ENCODE assay signal across 13 mouse cellular contexts in the genomic region with DNA sequence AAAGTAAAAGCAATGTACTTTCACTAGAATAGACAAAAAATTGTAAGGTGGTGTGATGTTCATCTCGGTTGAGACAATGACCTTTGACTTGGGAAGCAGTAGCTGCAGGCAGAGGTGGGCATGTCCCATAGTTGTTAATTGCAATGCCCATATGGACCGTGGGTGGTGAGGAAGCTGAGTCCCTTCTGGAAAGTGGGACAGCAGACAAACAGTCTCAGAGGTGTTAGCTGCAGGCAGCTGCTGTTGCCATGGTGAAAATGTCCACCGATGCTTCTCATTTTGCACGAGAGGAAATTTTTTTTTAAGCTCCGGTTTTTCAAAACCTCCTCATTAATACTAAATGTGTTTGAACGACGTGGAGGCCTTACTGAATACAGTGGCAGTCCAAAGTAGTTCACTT. TPM values are rescaled to one million over a fixed set of nuclear protein-coding genes. Genes with fewer than 3 reads are reported as not detected.
A peak's percentile ranks its signal among the peaks of the same experiment; 100 is the strongest.
DNase-seq lines count a peak whose midpoint lies in the region; ATAC-seq and TF ChIP-seq lines count a peak whose summit lies in the region.
"Had no signal": no experiment of that assay in that cellular context is flagged by ENCODE, and none has a peak within 500 bp of the region (broad histone marks: within the 10 kb centered on the region; RNA-seq: fewer than 3 reads in every experiment).

No protein-coding gene starts in this region.

- intact Hi-C loops in left cerebral cortex, postnatal 14 days (cut with DNase I): no loop called here

- H3K9me3 ChIP-seq in midbrain, embryonic 11.5 days (ENCODE audit: control insufficient read depth, low read length): no peaks in the 10 kb centered on the region; the same call in 1 of the 2 replicates
- H3K9me3 ChIP-seq in midbrain, embryonic 10.5 days (replicated peaks): no peaks in the 10 kb centered on the region; the same call in 1 of the 2 replicates
- H3K9me3 ChIP-seq: liver, embryonic 15.5 days had no signal

- no peak overlapping the region for H3K4me3 ChIP-seq in midbrain, embryonic 11.5 days (ENCODE audit: low read depth, low read length)
- H3K4me3 ChIP-seq in midbrain, embryonic 10.5 days: no peak overlapping the region
- H3K4me3 ChIP-seq in layer of hippocampus, adult 2 months: no peak overlapping the region
- H3K4me3 ChIP-seq: liver, embryonic 15.5 days had no signal

- H3K4me1 ChIP-seq in midbrain, embryonic 11.5 days (ENCODE audit: control insufficient read depth, insufficient read depth, low read length): peaks cover 2% of the 10 kb centered on the region; the same call in 1 of the 2 replicates
- peaks cover 8% of the 10 kb centered on the region for H3K4me1 ChIP-seq in midbrain, embryonic 10.5 days
- H3K4me1 ChIP-seq: liver, embryonic 15.5 days had no signal

- no peak overlapping the region for H3K27ac ChIP-seq in midbrain, embryonic 11.5 days (ENCODE audit: low read depth, low read length)
- no peak overlapping the region for H3K27ac ChIP-seq in midbrain, embryonic 10.5 days (replicated peaks)
- peak overlapping the region; percentile 83 for H3K27ac ChIP-seq in layer of hippocampus, adult 2 months
- H3K27ac ChIP-seq: liver, embryonic 15.5 days had no signal

- DNase-seq in midbrain, embryonic 11.5 days (ENCODE audit: low spot score, missing footprints): peak; percentile 44
- no peak for DNase-seq in midbrain, embryonic 10.5 days (ENCODE audit: low spot score)
- DNase-seq in layer of hippocampus, adult 2 months (ENCODE audit: low spot score in 2 of 2): peak; percentile 61 to 73
- peak; percentile 77 to 87 for DNase-seq in left cerebral cortex, postnatal 14 days (ENCODE audit: low spot score in 2 of 2)
- peak; percentile 77 for DNase-seq in right cerebral cortex, postnatal 25 days
- no peak for DNase-seq in T-cell, adult 2 months (ENCODE audit: low spot score)
- DNase-seq in cerebellum, postnatal 4 days (ENCODE audit: low spot score in 2 of 2): no peak
- DNase-seq: cerebellum, postnatal 36 days; gastrocnemius, postnatal 36 days; lung, postnatal 36 days had no signal

- TF ChIP-seq CTCF in layer of hippocampus, adult 2 months (conservative IDR thresholded peaks at IDR 0.05): no peak

- H3K36me3 ChIP-seq in midbrain, embryonic 11.5 days (ENCODE audit: control insufficient read depth, insufficient read depth, low read length): no peaks in the 10 kb centered on the region
- no peaks in the 10 kb centered on the region for H3K36me3 ChIP-seq in midbrain, embryonic 10.5 days
- H3K36me3 ChIP-seq: liver, embryonic 15.5 days had no signal

- ATAC-seq in midbrain, embryonic 11.5 days (ENCODE audit: low FRiP score): no peak
- ATAC-seq in megakaryocyte-erythroid progenitor cell, adult 5-6 weeks (replicated peaks; ENCODE audit: low FRiP score, low TSS enrichment, poor library complexity, severe bottlenecking): no peak

- no peak overlapping the region for H3K9ac ChIP-seq in midbrain, embryonic 11.5 days (ENCODE audit: low read length)
- H3K9ac ChIP-seq: liver, embryonic 15.5 days had no signal

- H3K4me2 ChIP-seq in midbrain, embryonic 11.5 days: no peak overlapping the region
- H3K4me2 ChIP-seq: liver, embryonic 15.5 days had no signal

- WGBS in midbrain, embryonic 11.5 days: 77% methylated on average over 7 of the region's 7 CpGs
- 87% methylated on average over 7 of the region's 7 CpGs for WGBS in midbrain, embryonic 10.5 days

- no peaks in the 10 kb centered on the region for H3K27me3 ChIP-seq in midbrain, embryonic 11.5 days (ENCODE audit: control insufficient read depth, insufficient read depth, low read length)
- no peaks in the 10 kb centered on the region for H3K27me3 ChIP-seq in midbrain, embryonic 10.5 days (ENCODE audit: low read depth, poor library complexity, severe bottlenecking)
- H3K27me3 ChIP-seq: CH12.LX; liver, embryonic 15.5 days had no signal

RNA-seq across cellular contexts. Expression of a gene that starts 36.5 kb away (rescaled TPM):
- polyA plus RNA-seq in midbrain, embryonic 11.5 days (2014; fragmentation: Nextera tagmentation; extraction: Ambion mirVana): 47.6 and 55.8 TPM in 2 replicates
- polyA plus RNA-seq in midbrain, embryonic 10.5 days (2016; fragmentation: Nextera tagmentation; extraction: Ambion mirVana): 14.9 and 36.6 TPM in 2 replicates
- total RNA-seq in layer of hippocampus, adult 2 months (2021): 100 to 1,000 TPM; 470 to 471 TPM
- total RNA-seq in left cerebral cortex, postnatal 14 days (2021): 100 to 1,000 TPM; 344 to 377 TPM
- total RNA-seq in megakaryocyte-erythroid progenitor cell, adult 5-6 weeks (2014; fragmentation: Nextera tagmentation): not detected in 2 replicates
- total RNA-seq in megakaryocyte-erythroid progenitor cell, adult 5-6 weeks (2017): not detected in 2 replicates

Comparison
In these comparisons a context has a peak if more than half of its experiments do, and no peak if none do; other contexts are left out.
1. DNase-seq: peak in midbrain, embryonic 11.5 days (single experiment), layer of hippocampus, adult 2 months (2 of 2), left cerebral cortex, postnatal 14 days (2 of 2) and right cerebral cortex, postnatal 25 days (single experiment); none in midbrain, embryonic 10.5 days (single experiment), T-cell, adult 2 months (single experiment) and cerebellum, postnatal 4 days (0 of 2).
2. RNA of a gene that starts 36.5 kb away (total RNA-seq): 470 to 471 TPM in layer of hippocampus, adult 2 months and 344 to 377 TPM in left cerebral cortex, postnatal 14 days; not detected in megakaryocyte-erythroid progenitor cell, adult 5-6 weeks; every median in the first group is over 100 times any median in the second.